Comparison of ENCODE assay signal across 15 mouse cellular contexts in genomic region chr19:7236011-7236410, GRCm38 (mm10).
"Had no signal": no experiment of that assay in that cellular context is flagged by ENCODE, and none has a peak within 500 bp of the region (broad histone marks: within the 10 kb centered on the region; RNA-seq: fewer than 3 reads in every experiment).

No protein-coding gene starts in this region.

- DNase-seq: left cerebral cortex, postnatal 4 days; liver, postnatal 0 days; lung, embryonic 14.5 days; thymus, adult 18-20 months; thymus, postnatal 36 days had no signal

- H3K27me3 ChIP-seq: intestine, embryonic 15.5 days; limb, embryonic 12.5 days; limb, embryonic 15.5 days; midbrain, embryonic 12.5 days; midbrain, embryonic 15.5 days; neural tube, embryonic 13.5 days had no signal

- H3K9me3 ChIP-seq: intestine, embryonic 15.5 days; limb, embryonic 12.5 days; limb, embryonic 15.5 days; midbrain, embryonic 12.5 days; midbrain, embryonic 15.5 days; neural tube, embryonic 13.5 days had no signal

- H3K4me2 ChIP-seq: intestine, embryonic 15.5 days; limb, embryonic 12.5 days; limb, embryonic 15.5 days; liver, embryonic 11.5 days; lung, embryonic 14.5 days; midbrain, embryonic 12.5 days; midbrain, embryonic 15.5 days; neural tube, embryonic 13.5 days had no signal

- H3K4me3 ChIP-seq: intestine, embryonic 15.5 days; limb, embryonic 12.5 days; limb, embryonic 15.5 days; midbrain, embryonic 12.5 days; midbrain, embryonic 15.5 days; neural tube, embryonic 13.5 days had no signal

- H3K27ac ChIP-seq: intestine, embryonic 15.5 days; limb, embryonic 12.5 days; limb, embryonic 15.5 days; liver, embryonic 14.5 days; macrophage; midbrain, embryonic 12.5 days; midbrain, embryonic 15.5 days; neural tube, embryonic 13.5 days had no signal

- ATAC-seq: intestine, embryonic 15.5 days; liver, postnatal 0 days; lung, postnatal 0 days; midbrain, embryonic 15.5 days had no signal

- H3K9ac ChIP-seq: intestine, embryonic 15.5 days; limb, embryonic 12.5 days; limb, embryonic 15.5 days; liver, embryonic 14.5 days; liver, postnatal 0 days; lung, embryonic 14.5 days; midbrain, embryonic 12.5 days; midbrain, embryonic 15.5 days had no signal
